Mouse (Mus musculus) G1E-ER4 (cell line): ENCODE measurements around the gene Gabrg1. TPM values are rescaled to one million over a fixed set of nuclear protein-coding genes. Genes with fewer than 3 reads are reported as not detected.

ENCODE experiments used
- GATA1 ChIP-seq: IDR thresholded peaks from one replicate; pipeline ENCODE4 v1.8.0; 2012; ENCODE audit warnings: low read length, inconsistent platforms
- polyA plus RNA-seq: library from polyadenylated mRNA; stranded (reverse); fragments of >175 nt; gene quantifications from 2 replicates; pipeline ENCODE4 v1.2.3, GENCODE M21; 2012

Gabrg1 gene
- not detected in 2 replicates for polyA plus RNA-seq

- no peak for TF ChIP-seq GATA1
These were observed at the start of gene Gabrg1 for GRCm38 (mm10) chr5:70842192-70843095. Gene Gabrg1 (minus strand): TSS chr5:70842617.

GRCm38 (mm10) chr5:70884026-70884425 lies 41.6 kb upstream of the Gabrg1 start:
- TF ChIP-seq GATA1: no peak

GRCm38 (mm10) chr5:70870081-70870480 lies 27.7 kb upstream of the Gabrg1 start:
- no peak for TF ChIP-seq GATA1

- no peak for TF ChIP-seq GATA1
These were observed 798 bp upstream of the Gabrg1 start for GRCm38 (mm10) chr5:70843096-70843734.

GRCm38 (mm10) chr5:70818681-70819080 lies 23.7 kb downstream of the Gabrg1 start:
- no peak for TF ChIP-seq GATA1

GRCm38 (mm10) chr5:70736156-70736555 lies 106.3 kb downstream of the Gabrg1 start:
- TF ChIP-seq GATA1: no peak

GRCm38 (mm10) chr5:70704361-70704760 lies 138.1 kb downstream of the Gabrg1 start:
- TF ChIP-seq GATA1: no peak
